Mouse (Mus musculus) liver, adult 2 months (tissue): Measurements from ENCODE around the gene Ankrd44. TPM values are rescaled to one million over a fixed set of nuclear protein-coding genes. Genes with fewer than 3 reads are reported as not detected.

Source experiments
- DNase-seq: peaks from one replicate; pipeline ENCODE4 v3.0.0-alpha.2; 2011; ENCODE audit warnings: low read depth, low spot score; ENCODE audit errors: extremely low read depth
- H3K27ac ChIP-seq: fragments of 200-500 bp; replicated peaks from 2 replicates; pipeline ENCODE4 v1.5.1; 2012; ENCODE audit warnings: low read depth, mild to moderate bottlenecking, control low read depth, inconsistent platforms, low read length; ENCODE audit not compliant: insufficient read depth
- H3K27me3 ChIP-seq: fragments of 200-500 bp; 2 replicates; pipeline ENCODE4 v1.6.1; 2012; ENCODE audit warnings: mild to moderate bottlenecking, moderate library complexity, low read length, inconsistent platforms; ENCODE audit not compliant: control insufficient read depth, insufficient read depth
- H3K36me3 ChIP-seq: fragments of 200-500 bp; 2 replicates; pipeline ENCODE4 v1.6.1; 2012; ENCODE audit warnings: low read length, inconsistent platforms; ENCODE audit not compliant: control insufficient read depth, insufficient read depth
- H3K4me1 ChIP-seq: fragments of 200-500 bp; 2 replicates; pipeline ENCODE4 v1.6.1; 2011; ENCODE audit warnings: low read length; ENCODE audit not compliant: control insufficient read depth, insufficient read depth
- H3K4me3 ChIP-seq: fragments of 200-500 bp; 2 replicates; pipeline ENCODE4 v1.5.1; 2011; ENCODE audit warnings: low read depth, mild to moderate bottlenecking, control low read depth, low read length, moderate library complexity; ENCODE audit not compliant: insufficient read depth
- H3K79me2 ChIP-seq: fragments of 200-500 bp; 2 replicates; pipeline ENCODE4 v1.6.1; 2012; ENCODE audit warnings: inconsistent platforms, mild to moderate bottlenecking, low read length, moderate library complexity; ENCODE audit not compliant: control insufficient read depth, insufficient read depth
- H3K9ac ChIP-seq: fragments of 200-500 bp; 2 replicates; pipeline ENCODE4 v1.6.1; 2012; ENCODE audit warnings: low read depth, mild to moderate bottlenecking, control low read depth, inconsistent platforms, low read length
- CTCF ChIP-seq: fragments of 200-500 bp; IDR thresholded peaks from 2 replicates; pipeline ENCODE4 v1.5.1; 2011; ENCODE audit warnings: low read depth, low read length, control low read depth
- POLR2A ChIP-seq: fragments of 200-500 bp; IDR thresholded peaks from 2 replicates; pipeline ENCODE4 v1.6.1; 2011; ENCODE audit warnings: low read length, control low read depth; ENCODE audit not compliant: insufficient read depth; ENCODE audit errors: extremely low read depth
- WGBS: fragments of 180-500 bp; shearing (Covaris S2); methylation state at CpG from one replicate; pipeline ENCODE4 v1.1.7; 2018; 5-methylcytosine and 5-hydroxymethylcytosine counted together
- polyA plus RNA-seq: library from polyadenylated mRNA; depleted of rRNA; stranded (reverse); fragments of >200 nt; gene quantifications from 2 replicates; pipeline ENCODE4 v1.2.3, GENCODE M21; 2012
- total RNA-seq: library from RNA; depleted of rRNA; stranded (reverse); fragments of >200 nt; gene quantifications from 2 replicates; pipeline ENCODE4 v1.2.3, GENCODE M21; 2014

Ankrd44 gene
- total and polyA plus RNA-seq, 2 experiments: 2.3 to 8.5 TPM

DNA sequence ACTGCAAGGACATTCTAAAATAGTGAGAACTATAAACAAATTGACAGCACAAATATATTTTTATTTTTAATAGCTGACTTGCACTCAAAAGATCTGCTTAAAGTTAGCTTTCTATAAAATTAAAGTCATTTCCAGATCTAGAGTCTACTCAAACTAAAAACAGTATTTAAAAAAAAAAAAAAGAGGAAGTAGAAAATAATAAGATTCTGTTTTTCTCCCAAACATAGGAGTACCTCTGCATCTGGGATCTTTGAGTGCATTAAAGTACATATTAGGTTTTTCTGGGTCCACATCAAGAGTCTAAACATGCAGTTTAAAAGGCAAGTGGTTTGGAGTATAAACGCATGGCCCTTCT is 15.0 kb downstream of the Ankrd44 start:
- DNase-seq: no peak
- H3K4me1 ChIP-seq: peaks cover 18% of the 10 kb centered on the region
- 95% methylated on average over 1 of the region's 1 CpGs for WGBS
- H3K4me3 ChIP-seq: no peak overlapping the region
- H3K27ac ChIP-seq: no peak overlapping the region
- H3K27me3 ChIP-seq: no peaks in the 10 kb centered on the region
- H3K9ac ChIP-seq: no peak overlapping the region
- peaks cover 7% of the 10 kb centered on the region; the same call in 1 of the 2 replicates for H3K79me2 ChIP-seq
- H3K36me3 ChIP-seq: no peaks in the 10 kb centered on the region
- no peak for TF ChIP-seq POLR2A
- TF ChIP-seq CTCF: no peak

DNA sequence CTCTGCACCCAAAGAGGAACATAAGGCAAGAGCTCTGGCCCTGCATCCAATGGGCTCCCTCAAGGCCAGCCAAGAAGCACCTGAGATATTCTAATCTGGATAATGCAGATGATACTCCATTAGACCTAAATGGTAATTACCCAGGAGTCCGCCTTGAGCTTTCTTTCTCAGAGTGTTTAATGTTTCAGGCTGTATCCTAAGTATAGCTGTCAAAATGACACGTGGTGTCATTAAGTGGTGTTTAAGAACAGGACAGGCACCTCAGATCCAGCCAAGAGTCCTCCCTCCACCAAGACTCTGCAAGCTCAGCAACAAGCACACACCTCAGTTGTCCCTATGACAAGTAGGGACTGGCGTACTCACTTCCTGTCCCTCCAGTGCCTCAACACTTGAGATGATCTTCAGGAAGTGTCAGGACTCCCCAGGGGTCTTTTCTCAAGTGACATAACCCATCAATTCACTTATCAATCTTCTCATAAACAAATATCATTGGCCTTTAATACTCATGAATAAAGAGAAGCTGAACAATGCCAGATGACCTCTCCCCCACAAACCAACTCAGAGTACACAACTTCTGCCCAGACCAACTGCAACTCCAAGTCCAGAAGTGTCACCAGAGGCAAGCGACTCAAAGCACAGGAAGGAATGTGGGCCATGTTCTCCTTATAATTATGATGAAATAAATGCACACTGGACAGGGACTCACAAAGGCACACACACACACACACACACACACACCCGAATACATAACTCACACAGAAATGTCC is 15.5 kb downstream of the Ankrd44 start:
- 66% methylated on average over 5 of the region's 5 CpGs for WGBS
- no peaks in the 10 kb centered on the region for H3K27me3 ChIP-seq
- H3K27ac ChIP-seq: no peak overlapping the region

DNA sequence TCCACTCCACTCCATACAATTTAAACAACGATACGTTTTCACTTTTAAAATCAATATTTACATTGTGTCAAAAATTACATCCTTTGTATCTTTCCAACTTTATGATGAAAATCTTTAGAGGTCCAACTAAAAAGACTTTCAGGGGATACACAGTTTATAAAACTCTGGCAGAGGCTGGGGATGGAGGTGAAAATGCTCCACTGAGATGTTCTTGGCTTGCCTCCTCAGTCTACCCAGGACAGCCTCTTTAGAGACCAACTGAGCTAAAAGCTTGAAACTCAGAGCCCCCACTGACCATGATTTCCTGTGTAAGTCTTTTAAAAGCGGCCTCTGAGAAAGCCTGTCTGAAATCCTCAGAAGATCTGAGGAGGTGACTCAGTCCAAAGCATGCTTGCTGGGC is 17.4 kb downstream of the Ankrd44 start:
- DNase-seq: no peak
- Histone ChIP-seq H3K4me3 (no peak overlapping the region), H3K27me3 (no peaks in the 10 kb centered on the region), H3K4me1 (peaks cover 18% of the 10 kb centered on the region), H3K36me3 (no peaks in the 10 kb centered on the region), H3K27ac (no peak overlapping the region), H3K9ac (no peak overlapping the region), H3K79me2 (peaks cover 7% of the 10 kb centered on the region; the same call in 1 of the 2 replicates)
- TF ChIP-seq POLR2A (no peak), CTCF (no peak)
- WGBS: 51% methylated on average over 3 of the region's 3 CpGs

More for the DNA sequence above, 15.5 kb downstream of the Ankrd44 start:
- Histone ChIP-seq H3K36me3 (no peaks in the 10 kb centered on the region), H3K4me1 (peaks cover 18% of the 10 kb centered on the region), H3K79me2 (peaks cover 7% of the 10 kb centered on the region; the same call in 1 of the 2 replicates), H3K4me3 (no peak overlapping the region), H3K9ac (no peak overlapping the region)
- TF ChIP-seq CTCF (no peak), POLR2A (no peak)
- peak; percentile 65 for DNase-seq

DNA sequence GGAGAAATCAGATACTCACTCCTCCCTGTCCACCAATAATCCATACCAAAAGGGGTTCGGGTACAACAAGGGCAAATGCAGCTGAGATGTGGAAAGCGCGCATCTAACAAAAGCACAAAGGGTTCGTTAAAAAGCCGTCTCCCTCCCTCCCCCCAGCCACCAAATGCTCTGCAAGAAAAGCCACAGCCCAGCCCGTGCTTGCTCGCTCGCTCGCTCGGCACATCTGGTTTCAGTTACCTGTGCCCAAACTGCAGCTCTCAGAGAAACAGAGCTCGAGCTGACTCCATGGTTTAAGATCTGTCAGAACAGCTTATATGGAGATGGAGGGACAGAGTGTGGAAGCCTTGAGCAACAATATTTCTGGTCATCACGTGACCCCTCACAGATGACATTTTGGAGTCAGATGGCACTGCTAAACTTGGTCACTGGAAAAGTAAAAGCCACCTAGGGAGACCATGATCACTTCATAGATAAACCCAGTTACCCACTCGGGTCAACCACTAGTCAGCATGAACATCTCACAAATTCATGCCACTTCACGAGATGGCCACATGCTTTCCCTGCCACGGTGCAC is 19.0 kb downstream of the Ankrd44 start:
- no peak for DNase-seq
- Histone ChIP-seq H3K4me3 (no peak overlapping the region), H3K79me2 (peaks cover 7% of the 10 kb centered on the region; the same call in 1 of the 2 replicates), H3K36me3 (no peaks in the 10 kb centered on the region), H3K4me1 (peaks cover 7% of the 10 kb centered on the region; the same call in 1 of the 2 replicates), H3K27ac (no peak overlapping the region), H3K27me3 (no peaks in the 10 kb centered on the region), H3K9ac (no peak overlapping the region)
- 90% methylated on average over 15 of the region's 15 CpGs for WGBS
- TF ChIP-seq POLR2A: no peak
- TF ChIP-seq CTCF: no peak

DNA sequence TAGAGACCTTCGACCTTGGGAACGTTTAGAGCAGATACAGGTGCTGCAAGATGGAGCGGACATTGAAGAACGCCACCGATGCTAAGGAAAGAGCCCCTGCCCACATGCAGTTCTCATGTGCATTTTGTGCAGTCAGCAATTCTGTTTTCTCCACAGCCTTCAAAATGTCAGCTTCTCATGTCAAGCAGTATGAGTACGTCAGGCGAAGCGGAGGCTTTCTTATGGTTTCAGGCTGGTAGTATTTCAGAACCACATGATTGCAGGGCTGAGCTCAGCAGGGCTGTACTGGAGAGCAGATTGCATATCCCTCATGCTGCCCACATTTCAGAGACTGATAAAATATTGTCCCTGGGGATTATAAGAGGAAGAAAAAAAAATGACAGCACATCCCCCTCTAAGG is 19.9 kb downstream of the Ankrd44 start:
- H3K27ac ChIP-seq: no peak overlapping the region
- TF ChIP-seq CTCF (no peak), POLR2A (no peak)
- peaks cover 12% of the 10 kb centered on the region; the same call in 1 of the 2 replicates for H3K79me2 ChIP-seq
- H3K4me1 ChIP-seq: peaks cover 8% of the 10 kb centered on the region; the same call in 1 of the 2 replicates
- H3K4me3 ChIP-seq: no peak overlapping the region
- WGBS: 84% methylated on average over 8 of the region's 8 CpGs
- H3K27me3 ChIP-seq: no peaks in the 10 kb centered on the region
- no peak for DNase-seq
- H3K36me3 ChIP-seq: no peaks in the 10 kb centered on the region
- H3K9ac ChIP-seq: no peak overlapping the region

DNA sequence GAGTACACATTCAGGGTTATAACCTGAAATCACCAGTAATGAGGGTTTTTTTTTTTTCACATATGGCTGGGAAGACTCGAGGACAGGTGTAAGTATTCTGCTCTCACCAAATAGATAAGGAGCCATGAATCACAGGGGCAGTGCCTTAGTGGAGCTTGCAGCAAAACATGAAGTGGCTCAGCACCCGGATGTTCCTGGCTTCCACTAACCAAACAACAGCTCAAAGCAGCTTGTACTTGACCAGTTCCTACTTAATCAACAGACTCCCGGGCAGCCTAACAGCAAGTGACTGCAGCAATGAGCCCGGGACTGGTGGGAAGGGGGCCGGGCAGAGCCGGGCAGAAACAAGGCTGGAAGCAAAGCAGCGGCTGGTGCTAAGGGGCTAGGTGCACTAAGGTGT is 20.6 kb downstream of the Ankrd44 start:
- DNase-seq: no peak

More for the DNA sequence above, 20.6 kb downstream of the Ankrd44 start:
- WGBS: 54% methylated on average over 7 of the region's 7 CpGs
- TF ChIP-seq CTCF (no peak), POLR2A (no peak)
- no peak overlapping the region for H3K9ac ChIP-seq
- H3K4me3 ChIP-seq: no peak overlapping the region
- H3K27me3 ChIP-seq: no peaks in the 10 kb centered on the region
- H3K4me1 ChIP-seq: peaks cover 6% of the 10 kb centered on the region; the same call in 1 of the 2 replicates
- H3K27ac ChIP-seq: no peak overlapping the region
- no peaks in the 10 kb centered on the region for H3K36me3 ChIP-seq
- H3K79me2 ChIP-seq: peaks cover 13% of the 10 kb centered on the region; the same call in 1 of the 2 replicates
